Mouse (Mus musculus) liver, adult 2 months (tissue): Measurements from ENCODE around the gene E4f1.

Source experiments
- CTCF ChIP-seq: fragments of 200-500 bp; IDR thresholded peaks from 2 replicates; pipeline ENCODE4 v1.5.1; 2011; ENCODE audit warnings: low read depth, low read length, control low read depth
- POLR2A ChIP-seq: fragments of 200-500 bp; IDR thresholded peaks from 2 replicates; pipeline ENCODE4 v1.6.1; 2011; ENCODE audit warnings: low read length, control low read depth; ENCODE audit not compliant: insufficient read depth; ENCODE audit errors: extremely low read depth

DNA sequence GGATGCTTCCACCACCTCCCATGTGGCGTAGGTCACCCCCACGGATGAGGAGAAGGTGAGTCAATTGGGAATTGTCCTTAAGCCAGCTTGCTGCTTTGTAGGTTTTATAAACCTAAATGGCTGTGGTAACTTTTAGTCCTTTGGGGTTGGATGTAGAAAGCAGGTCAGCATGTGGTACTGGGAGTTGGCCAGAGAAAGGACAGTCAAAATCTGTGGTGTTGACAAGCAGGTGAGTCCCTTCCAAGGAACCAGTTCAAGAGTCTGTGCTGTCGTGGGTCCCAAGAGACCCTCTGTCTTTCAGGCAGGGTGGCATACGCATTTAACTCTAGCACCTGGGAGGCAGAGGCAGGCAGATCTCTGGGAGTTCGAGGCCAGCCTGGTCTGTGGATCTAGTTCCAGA lies 45.6 kb downstream of the E4f1 start:
- no peak for TF ChIP-seq CTCF
- no peak for TF ChIP-seq POLR2A
